Mouse (Mus musculus): ENCODE results near the gene Gm49673. TPM values are rescaled to one million over a fixed set of nuclear protein-coding genes. Genes with fewer than 3 reads are reported as not detected.
A peak's percentile ranks its signal among the peaks of the same experiment; 100 is the strongest.
"Not testable (repeated sequence)": the region's sequence is repeated elsewhere in the genome, so short reads cannot be mapped to it uniquely, and the experiment has no call there.

The Gm49673 gene
- under 1 TPM in 1 of 2 experiments, not detected in 1; 0.29 TPM for total RNA-seq (2021)
- long read RNA-seq, experiment 1, partial matches to known transcripts: 7 of 10 reads
- long read RNA-seq, experiment 1, other reads (novel, unspliced or antisense): 3 of 10 reads
- long read RNA-seq, experiment 2, partial matches to known transcripts: 0 of 1 reads
- long read RNA-seq, experiment 2, other reads (novel, unspliced or antisense): 1 of 1 reads

- H3K4me3 ChIP-seq: peak within 1 kb of the TSS; percentile 64
- not testable (repeated sequence) for DNase-seq (ENCODE audit: low spot score in 2 of 2); H3K27ac ChIP-seq
Measured at GRCm38 (mm10) chr17:8147439-8148316, at the start of gene Gm49673, which contains the start of gene Rnaset2a. Gene Gm49673, minus strand, starts transcription at chr17:8147788. Gene Rnaset2a, minus strand, starts transcription at chr17:8148097.

- no peak for DNase-seq (ENCODE audit: low spot score in 2 of 2)
- Histone ChIP-seq H3K4me3 (no peak overlapping the region), H3K27ac (no peak overlapping the region)
- no peak for TF ChIP-seq CTCF (conservative IDR thresholded peaks at IDR 0.05)
Measured at GRCm38 (mm10) chr17:8195685-8196376, 48.2 kb upstream of the Gm49673 start.

DNA sequence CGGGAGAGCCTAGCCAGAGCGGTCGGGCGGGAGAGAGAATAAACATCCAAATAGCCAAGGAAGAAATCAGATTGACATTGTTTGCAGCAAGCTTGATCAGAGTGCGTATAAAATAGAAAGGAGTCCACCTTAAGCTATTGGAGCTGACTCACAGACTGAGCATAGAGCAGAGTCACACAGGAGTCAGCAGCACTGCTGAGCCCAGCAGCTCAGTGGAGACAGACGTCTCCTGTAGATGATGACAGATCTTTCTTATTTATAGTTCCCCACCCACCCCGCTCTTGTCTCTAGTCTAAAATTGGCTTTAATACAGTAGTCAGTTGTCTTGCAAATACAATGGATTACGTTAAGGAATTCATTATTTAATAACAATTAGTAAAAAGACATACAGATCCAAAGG, 46.1 kb upstream of the Gm49673 start:
- no peak overlapping the region for H3K4me3 ChIP-seq
- H3K27ac ChIP-seq: 0 out of 2 replicates have a peak overlapping the region, but pooled peaks have one; percentile 10
- DNase-seq (ENCODE audit: low spot score in 2 of 2): no peak
- no peak for TF ChIP-seq CTCF (conservative IDR thresholded peaks at IDR 0.05)

- DNase-seq (ENCODE audit: low spot score in 2 of 2): no peak
- H3K4me3 ChIP-seq: no peak overlapping the region
- TF ChIP-seq CTCF (conservative IDR thresholded peaks at IDR 0.05): no peak
- H3K27ac ChIP-seq: no peak overlapping the region
Measured at GRCm38 (mm10) chr17:8184217-8184616, 36.6 kb upstream of the Gm49673 start.

- no peak for TF ChIP-seq CTCF (conservative IDR thresholded peaks at IDR 0.05)
Measured at GRCm38 (mm10) chr17:8183815-8184214, 36.2 kb upstream of the Gm49673 start.

GRCm38 (mm10) chr17:8177090-8177489, 29.5 kb upstream of the Gm49673 start:
- Histone ChIP-seq H3K27ac (peak overlapping the region; percentile 60), H3K4me3 (no peak overlapping the region)
- TF ChIP-seq CTCF (conservative IDR thresholded peaks at IDR 0.05): no peak
- DNase-seq (ENCODE audit: low spot score in 2 of 2): no peak

More at GRCm38 (mm10) chr17:8183815-8184214, 36.2 kb upstream of the Gm49673 start:
- Histone ChIP-seq H3K27ac (no peak overlapping the region), H3K4me3 (no peak overlapping the region)
- no peak for DNase-seq (ENCODE audit: low spot score in 2 of 2)

GRCm38 (mm10) chr17:8171081-8171480, 23.5 kb upstream of the Gm49673 start:
- H3K4me3 ChIP-seq: no peak overlapping the region
- no peak overlapping the region for H3K27ac ChIP-seq
- TF ChIP-seq CTCF (conservative IDR thresholded peaks at IDR 0.05): no peak
- no peak for DNase-seq (ENCODE audit: low spot score in 2 of 2)

- no peak overlapping the region for H3K4me3 ChIP-seq
- no peak for TF ChIP-seq CTCF (conservative IDR thresholded peaks at IDR 0.05)
- DNase-seq (ENCODE audit: low spot score in 2 of 2): no peak
- H3K27ac ChIP-seq: no peak overlapping the region
Measured at GRCm38 (mm10) chr17:8170331-8170730, 22.7 kb upstream of the Gm49673 start.

DNA sequence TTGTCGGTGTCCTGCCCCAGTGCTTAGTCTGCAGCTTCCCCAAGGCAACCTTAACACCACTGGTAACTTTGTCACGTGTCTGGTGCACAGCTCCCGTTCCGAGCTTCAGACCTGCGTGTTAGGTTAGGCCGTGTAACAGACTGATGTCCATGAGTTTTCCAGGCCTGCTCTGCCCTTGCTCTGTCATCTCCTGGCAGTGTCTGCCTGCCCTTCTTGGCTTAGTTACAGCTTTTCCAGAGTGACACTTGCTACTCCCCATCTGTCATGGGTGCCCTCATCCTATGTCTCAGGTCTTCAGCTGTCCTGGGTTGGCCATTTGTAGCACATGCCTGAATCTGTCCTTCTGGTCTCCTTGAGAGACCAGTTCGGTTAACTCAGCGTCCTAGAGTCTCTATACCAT, 19.8 kb upstream of the Gm49673 start:
- H3K27ac ChIP-seq; H3K4me3 ChIP-seq; DNase-seq (ENCODE audit: low spot score in 2 of 2): not testable (repeated sequence)

GRCm38 (mm10) chr17:8166454-8166853, 18.9 kb upstream of the Gm49673 start:
- not testable (repeated sequence) for H3K27ac ChIP-seq; DNase-seq (ENCODE audit: low spot score in 2 of 2)
- H3K4me3 ChIP-seq: peak overlapping the region; percentile 55; the same call in 1 of the 2 replicates

DNA sequence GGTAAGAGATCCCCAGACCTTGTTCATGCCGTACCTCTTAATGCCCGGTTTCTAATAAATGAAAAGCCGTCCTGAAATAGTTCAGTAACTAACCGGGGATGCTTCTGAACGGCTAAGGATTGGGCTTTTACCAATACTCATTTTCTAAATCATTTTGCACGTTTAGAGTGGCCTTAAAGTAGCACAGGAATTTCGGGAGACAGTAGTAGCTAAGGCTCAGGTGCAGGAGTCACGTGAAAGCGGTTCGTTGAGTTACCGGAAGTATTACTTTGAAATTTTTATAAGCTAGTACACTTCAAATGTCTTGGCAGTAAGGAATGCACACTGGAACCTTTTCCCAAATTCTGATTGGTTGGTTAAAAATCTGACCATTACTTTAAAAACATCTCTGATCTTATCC, 18.4 kb upstream of the Gm49673 start:
- H3K4me3 ChIP-seq: peak overlapping the region; percentile 55
- not testable (repeated sequence) for H3K27ac ChIP-seq; DNase-seq (ENCODE audit: low spot score in 2 of 2)

DNA sequence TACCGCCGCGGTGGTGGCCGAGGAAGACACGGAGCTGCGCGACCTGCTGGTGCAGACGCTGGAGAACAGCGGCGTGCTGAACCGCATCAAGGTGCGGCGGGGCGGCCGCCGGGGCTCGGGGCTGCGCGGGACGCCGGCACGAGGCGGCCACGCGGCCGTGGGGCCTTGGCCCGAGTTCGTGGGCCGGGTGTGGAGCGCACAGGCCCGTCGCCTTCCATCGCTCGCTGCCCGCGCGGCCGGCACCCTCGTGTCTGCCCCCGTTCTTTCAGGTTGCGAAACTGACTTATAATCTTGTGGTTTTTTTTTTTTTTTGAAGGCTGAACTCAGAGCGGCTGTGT, 18.0 kb upstream of the Gm49673 start:
- not testable (repeated sequence) for H3K27ac ChIP-seq; DNase-seq (ENCODE audit: low spot score in 2 of 2)
- H3K4me3 ChIP-seq: peak overlapping the region; percentile 55

DNA sequence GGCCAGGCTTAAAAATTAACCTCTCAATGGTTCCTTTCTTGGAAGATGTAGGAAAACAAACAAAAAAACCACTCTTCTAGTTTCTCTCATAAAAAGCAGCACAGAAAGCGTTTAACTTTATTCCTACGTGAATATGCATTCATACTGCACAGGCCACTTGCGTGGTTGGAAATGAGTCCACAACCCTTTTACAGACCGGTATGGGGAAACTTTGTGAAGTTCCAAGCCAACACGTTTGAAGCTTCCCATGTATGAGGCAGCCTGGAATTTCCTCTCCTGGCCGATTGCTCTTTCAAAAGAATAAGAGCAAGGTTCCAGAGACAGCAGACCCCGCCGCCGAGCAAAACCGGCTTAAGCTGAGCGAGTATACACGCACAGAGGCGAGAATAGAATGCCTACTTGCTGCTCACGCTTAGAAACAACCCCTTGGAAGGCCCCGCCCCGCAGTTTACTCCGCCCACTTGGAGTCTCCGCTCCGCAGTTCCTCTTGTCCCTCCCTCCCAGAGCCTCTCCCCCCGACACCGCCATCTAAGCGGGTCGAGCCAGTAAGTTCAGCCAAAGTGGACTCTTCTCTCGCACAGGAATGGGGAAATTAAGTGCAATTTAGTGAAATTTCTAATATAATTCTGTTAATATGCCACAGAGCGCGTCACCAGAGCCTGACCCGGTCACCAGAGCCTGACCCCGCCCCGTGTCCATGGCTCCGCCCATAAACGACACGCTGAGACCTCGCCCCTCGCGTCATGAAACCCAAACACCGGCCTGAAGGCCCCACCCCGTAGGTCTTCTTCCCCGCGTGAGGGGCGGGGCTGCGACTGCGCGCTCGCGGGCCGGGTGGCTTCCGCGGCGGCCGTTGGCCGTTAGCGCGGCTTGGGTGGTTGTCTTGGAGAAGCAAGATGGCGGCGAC, 17.4 kb upstream of the Gm49673 start, which contains the start of gene Fgfr1op:
Fgfr1op (plus strand) TSS at position 801 of the 907 bp plus-strand sequence.
- Histone ChIP-seq H3K27ac (peak within 1 kb of the TSS; percentile 87), H3K4me3 (peak within 1 kb of the TSS; percentile 61)
- DNase-seq (ENCODE audit: low spot score in 2 of 2): peak; percentile 31 to 34

All from layer of hippocampus, adult 2 months (tissue).